Mouse (Mus musculus): Measurements from ENCODE around the gene Gm14137.

DNA sequence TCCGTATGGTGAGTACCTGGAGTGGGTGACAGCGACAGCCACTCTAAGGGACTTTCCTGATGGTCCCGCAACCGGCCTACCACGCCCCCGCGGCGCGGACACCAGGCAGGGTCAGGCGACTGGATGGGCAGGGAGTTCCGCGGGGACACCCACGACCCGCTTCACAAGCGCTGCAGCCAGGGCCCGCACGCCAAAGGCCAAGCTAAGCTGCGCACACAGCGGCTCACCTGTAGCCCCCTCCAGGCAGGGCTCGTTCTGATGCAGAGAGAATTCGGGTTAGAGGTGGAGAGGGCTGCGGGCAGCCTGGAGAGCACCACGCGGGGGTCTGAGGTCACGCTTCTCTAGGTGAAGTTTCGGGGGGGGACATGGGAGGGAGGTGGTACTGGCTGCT, 6.4 kb upstream of the Gm14137 start:
- TF ChIP-seq EP300 (IDR thresholded peaks at IDR 0.05; ENCODE audit: insufficient read depth, low read depth, low read length): no peak
- no peak for TF ChIP-seq POLR2A (IDR thresholded peaks at IDR 0.05; ENCODE audit: insufficient read depth, low read length)
